Comparison of ENCODE assay signal across 39 mouse cellular contexts in genomic region chr3:105075796-105076195, GRCm38 (mm10). TPM values are rescaled to one million over a fixed set of nuclear protein-coding genes. Genes with fewer than 3 reads are reported as not detected.
"Had no signal": no experiment of that assay in that cellular context is flagged by ENCODE, and none has a peak within 500 bp of the region (broad histone marks: within the 10 kb centered on the region; RNA-seq: fewer than 3 reads in every experiment).

No protein-coding gene starts in this region.

- ATAC-seq: forebrain, embryonic 13.5 days; forebrain, embryonic 14.5 days; forebrain, embryonic 15.5 days; forebrain, embryonic 16.5 days; forebrain, postnatal 0 days had no signal

- H3K27ac ChIP-seq: embryonic facial prominence, embryonic 10.5 days; embryonic facial prominence, embryonic 12.5 days; embryonic facial prominence, embryonic 13.5 days; embryonic facial prominence, embryonic 15.5 days; forebrain, embryonic 10.5 days; forebrain, embryonic 12.5 days; forebrain, embryonic 13.5 days; forebrain, embryonic 15.5 days; gastrocnemius, adult 2 months; heart, adult 2 months had no signal

- H3K36me3 ChIP-seq: embryonic facial prominence, embryonic 10.5 days; embryonic facial prominence, embryonic 12.5 days; embryonic facial prominence, embryonic 13.5 days; embryonic facial prominence, embryonic 15.5 days; forebrain, embryonic 10.5 days; forebrain, embryonic 12.5 days; forebrain, embryonic 15.5 days had no signal

- H3K9ac ChIP-seq: embryonic facial prominence, embryonic 12.5 days; embryonic facial prominence, embryonic 13.5 days; embryonic facial prominence, embryonic 15.5 days; forebrain, embryonic 12.5 days; forebrain, embryonic 13.5 days; forebrain, embryonic 15.5 days; forebrain, postnatal 0 days had no signal

- DNase-seq: cerebellum, adult 2 months; cerebellum, adult 8-10 months; cerebellum, adult 9-10 months; cerebellum, adult 9-11 months; cerebellum, postnatal 10 days; cerebellum, postnatal 14 days; cerebellum, postnatal 25 days; cerebellum, postnatal 36 days; embryo, embryonic 11 days; forebrain, postnatal 0 days; gastrocnemius, adult 2 months; gastrocnemius, postnatal 10 days; gastrocnemius, postnatal 14 days; gastrocnemius, postnatal 25 days; gastrocnemius, postnatal 36 days; heart, adult 18-20 months; heart, adult 2 months had no signal

- H3K4me2 ChIP-seq: embryonic facial prominence, embryonic 12.5 days; embryonic facial prominence, embryonic 13.5 days; embryonic facial prominence, embryonic 15.5 days; forebrain, embryonic 12.5 days; forebrain, embryonic 13.5 days; forebrain, embryonic 15.5 days had no signal

- H3K4me1 ChIP-seq: embryonic facial prominence, embryonic 15.5 days; forebrain, embryonic 15.5 days had no signal

- H3K4me3 ChIP-seq: embryonic facial prominence, embryonic 10.5 days; embryonic facial prominence, embryonic 12.5 days; embryonic facial prominence, embryonic 13.5 days; embryonic facial prominence, embryonic 15.5 days; erythroblast, embryonic 14.5 days; forebrain, embryonic 10.5 days; forebrain, embryonic 12.5 days; forebrain, embryonic 13.5 days; forebrain, embryonic 15.5 days; gastrocnemius, adult 2 months; heart, adult 2 months had no signal

- H3K27me3 ChIP-seq: embryonic facial prominence, embryonic 12.5 days; embryonic facial prominence, embryonic 13.5 days; embryonic facial prominence, embryonic 15.5 days; forebrain, embryonic 12.5 days; forebrain, embryonic 13.5 days; forebrain, embryonic 15.5 days had no signal

- H3K9me3 ChIP-seq: embryonic facial prominence, embryonic 10.5 days; embryonic facial prominence, embryonic 12.5 days; embryonic facial prominence, embryonic 13.5 days; embryonic facial prominence, embryonic 15.5 days; forebrain, embryonic 10.5 days; forebrain, embryonic 12.5 days; forebrain, embryonic 13.5 days; forebrain, embryonic 15.5 days had no signal

RNA-seq across cellular contexts. Expression of gene 4930564D02Rik, which starts 9.2 kb away (rescaled TPM):
- total RNA-seq: common myeloid progenitor, adult 5-6 weeks; forebrain, postnatal 0 days; gastrocnemius, adult 18-20 months; gastrocnemius, adult 2 months; gastrocnemius, adult 8-10 months; gastrocnemius, postnatal 10 days; gastrocnemius, postnatal 14 days; gastrocnemius, postnatal 25 days; gastrocnemius, postnatal 36 days; gastrocnemius, postnatal 4 days; granulocyte monocyte progenitor cell, adult 5-6 weeks; heart, adult 18-20 months; heart, adult 2 months had no signal
- polyA plus RNA-seq: cerebellum, adult 2 months; cortical plate, adult 2 months; embryonic facial prominence, embryonic 10.5 days; embryonic facial prominence, embryonic 11.5 days; embryonic facial prominence, embryonic 12.5 days; embryonic facial prominence, embryonic 13.5 days; embryonic facial prominence, embryonic 14.5 days; embryonic facial prominence, embryonic 15.5 days; erythroblast, embryonic 14.5 days; forebrain, embryonic 10.5 days; forebrain, embryonic 11.5 days; forebrain, embryonic 12.5 days; forebrain, embryonic 13.5 days; forebrain, embryonic 14.5 days; forebrain, embryonic 15.5 days; forebrain, embryonic 16.5 days; forebrain, postnatal 0 days; frontal cortex, adult 2 months; gonadal fat pad, adult 2 months; heart, adult 2 months had no signal
